Mouse (Mus musculus) heart, postnatal 36 days (tissue): ENCODE results near the gene Olfr1232. TPM values are rescaled to one million over a fixed set of nuclear protein-coding genes. Genes with fewer than 3 reads are reported as not detected.

Source experiments
- DNase-seq, 2 experiments: peaks; one replicate each; pipeline ENCODE4 v3.0.0; 2021 to 2022
- intact Hi-C: fragments of 180-260 bp; cut with DNase I; formaldehyde crosslinking; loops from one replicate; pipeline ENCODE4 v1.15.1; 2025
- total RNA-seq, 2 experiments: library from RNA; stranded (reverse); gene quantifications; 2 replicates each; pipeline ENCODE4 v1.2.3; 2021

Gene Olfr1232
- total RNA-seq = not detected

DNA sequence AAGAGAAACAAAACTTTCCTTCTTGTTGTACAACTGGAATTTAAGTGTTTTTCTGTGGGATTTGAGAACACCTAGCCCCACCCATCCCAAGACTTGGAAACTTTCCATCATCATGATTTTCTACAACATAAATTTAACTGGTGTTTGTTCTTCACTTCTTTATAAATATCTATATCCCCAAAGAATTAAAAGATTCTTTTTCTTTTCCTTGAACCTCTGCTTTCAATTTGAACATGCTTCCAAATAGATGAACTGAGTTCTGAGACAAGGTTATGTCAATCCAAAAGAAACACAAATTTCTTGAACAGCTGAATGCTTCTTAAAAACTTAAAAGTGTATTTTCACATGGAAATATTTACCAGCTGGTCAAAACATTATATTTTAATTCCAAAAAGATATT is at the start of gene Olfr1232:
TSS of gene Olfr1232 (minus strand) at position 101 of the 400 bp plus-strand sequence.
- intact Hi-C loops = no loop called here
- no peak for DNase-seq

DNA sequence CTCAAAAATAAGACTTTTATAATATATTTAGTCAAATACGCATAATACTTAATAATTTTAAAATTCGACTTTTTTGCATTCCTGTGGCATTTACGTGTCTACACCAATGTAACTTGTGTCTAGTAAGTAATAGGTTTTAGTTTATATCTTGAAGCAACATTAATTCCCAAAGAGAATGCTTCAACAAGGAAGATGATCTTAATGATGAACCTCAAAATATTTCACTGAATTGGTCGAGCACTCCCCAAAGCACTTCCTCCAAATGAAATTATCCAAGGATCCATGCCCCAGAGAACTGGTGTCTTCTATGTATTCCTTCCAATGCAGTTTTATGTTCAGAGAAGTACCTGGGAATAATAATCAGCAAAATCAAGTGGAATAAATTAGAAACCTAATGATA is 35.3 kb upstream of the Olfr1232 start, which contains the start of gene Olfr1234:
TSS of gene Olfr1234 (minus strand) at position 101 of the 400 bp plus-strand sequence.
- no peak for DNase-seq
- intact Hi-C loops = no loop called here

DNA sequence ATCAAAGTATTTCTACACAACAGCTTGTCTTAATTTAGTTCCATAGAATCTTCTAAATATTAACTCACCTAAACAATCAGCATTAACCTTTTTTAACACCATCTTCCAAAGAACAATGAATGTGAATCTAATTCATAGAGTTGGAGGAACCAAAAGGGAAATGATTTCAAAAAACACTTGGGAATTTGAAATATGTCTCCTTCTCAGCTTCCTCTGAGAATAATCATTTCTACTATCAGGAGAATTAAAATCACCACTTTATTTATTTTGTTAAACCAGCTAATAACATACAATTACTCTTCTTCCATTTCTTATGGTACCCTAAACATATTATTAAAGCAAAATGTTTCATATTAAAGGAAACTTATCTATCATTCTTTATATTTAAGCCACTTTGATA is 12.8 kb upstream of the Olfr1232 start, which contains the start of gene Olfr1233:
TSS of gene Olfr1233 (minus strand) at position 101 of the 400 bp plus-strand sequence.
- intact Hi-C loops = no loop called here
- DNase-seq = no peak

DNA sequence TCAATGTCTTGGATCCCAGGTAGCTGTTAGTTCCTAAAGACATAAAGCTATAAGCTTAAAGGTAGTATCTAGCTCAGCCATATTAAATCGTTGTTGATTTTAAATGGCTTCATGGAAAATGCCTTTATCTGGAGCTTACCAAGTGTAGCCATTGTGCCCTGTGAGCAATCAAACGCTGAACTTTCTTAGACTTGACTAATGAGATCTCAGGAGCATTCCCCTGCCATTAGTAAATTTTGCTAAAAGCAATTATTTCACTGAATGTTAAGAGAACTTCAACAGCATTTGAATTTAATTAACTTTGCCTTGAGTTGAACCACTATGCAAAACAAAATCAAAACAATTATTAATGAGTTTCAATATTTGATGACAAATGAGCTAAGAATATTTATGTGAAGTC is 22.5 kb downstream of the Olfr1232 start, which contains the start of gene Olfr1231:
TSS of gene Olfr1231 (minus strand) at position 101 of the 400 bp plus-strand sequence.
- intact Hi-C loops = no loop called here
- DNase-seq = no peak

DNA sequence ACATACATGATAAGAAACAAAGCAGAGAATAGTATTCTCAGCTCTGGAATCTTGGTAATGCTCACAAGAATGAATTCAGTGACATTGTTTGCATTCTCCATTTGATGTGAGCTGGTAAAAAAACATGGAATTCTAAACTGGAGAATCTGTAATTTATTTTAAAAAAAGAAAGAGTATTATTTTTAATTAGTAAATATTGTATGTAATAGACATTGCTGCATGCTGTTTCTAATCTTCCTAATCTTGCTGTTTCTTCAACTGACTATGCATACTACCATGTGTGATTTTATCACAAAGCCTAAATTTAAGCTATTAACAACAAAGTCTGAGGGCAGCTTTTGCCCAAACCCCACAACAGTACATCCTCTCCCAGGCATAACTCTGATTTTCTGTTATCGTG is 32.3 kb downstream of the Olfr1232 start, which contains the start of gene Olfr1230:
TSS of gene Olfr1230 (minus strand) at position 101 of the 400 bp plus-strand sequence.
- intact Hi-C loops = no loop called here
- DNase-seq = no peak

DNA sequence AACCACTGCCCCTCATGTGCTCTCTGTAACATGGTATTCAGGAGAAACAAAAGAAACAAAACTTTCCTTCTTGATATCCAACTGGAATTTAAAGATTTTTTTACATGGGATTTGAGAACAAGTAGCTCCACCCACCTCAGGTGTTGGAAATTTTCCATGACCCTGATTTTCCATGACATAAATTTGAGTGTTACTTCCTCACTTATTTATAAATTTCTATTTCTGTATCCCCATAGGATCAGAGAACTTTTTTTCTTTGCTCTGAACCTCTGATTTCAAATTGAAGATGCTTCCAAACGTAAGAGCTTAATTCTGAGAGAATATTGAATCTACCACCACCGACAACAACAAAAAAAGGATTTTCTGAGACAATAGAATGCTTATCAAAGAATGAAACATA is 41.6 kb downstream of the Olfr1232 start, which contains the start of gene Olfr1229:
TSS of gene Olfr1229 (minus strand) at position 101 of the 400 bp plus-strand sequence.
- no peak for DNase-seq
- intact Hi-C loops = no loop called here

Other genes with a start within 250 kb of the Olfr1232 start
- not detected for gene Olfr1219, start 246.2 kb downstream of the Olfr1232 start, total RNA-seq
- not detected for gene Olfr1220, start 222.8 kb downstream of the Olfr1232 start, total RNA-seq
- not detected for gene Olfr1221, start 212.4 kb downstream of the Olfr1232 start, total RNA-seq
- gene Olfr1222, start 196.6 kb downstream of the Olfr1232 start, total RNA-seq = not detected
- not detected for gene Olfr1223, start 178.1 kb downstream of the Olfr1232 start, total RNA-seq
- not detected for gene Olfr1224-ps1, start 165.6 kb downstream of the Olfr1232 start, total RNA-seq
- gene Olfr1225, start 155.0 kb downstream of the Olfr1232 start, total RNA-seq = not detected
- not detected for gene Olfr1226, start 129.6 kb downstream of the Olfr1232 start, total RNA-seq
- not detected for gene Olfr1228, start 75.6 kb downstream of the Olfr1232 start, total RNA-seq
- not detected for gene Olfr1229, start 41.7 kb downstream of the Olfr1232 start, total RNA-seq
- not detected for gene Olfr1230, start 32.4 kb downstream of the Olfr1232 start, total RNA-seq
- gene Olfr1231, start 22.6 kb downstream of the Olfr1232 start, total RNA-seq = not detected
- gene Olfr1233, start 12.7 kb upstream of the Olfr1232 start, total RNA-seq = not detected
- not detected for gene Olfr1234, start 35.2 kb upstream of the Olfr1232 start, total RNA-seq
- not detected for gene Olfr1238, start 80.0 kb upstream of the Olfr1232 start, total RNA-seq
- not detected for gene Olfr1239, start 90.7 kb upstream of the Olfr1232 start, total RNA-seq
- not detected for gene Olfr1240, start 113.3 kb upstream of the Olfr1232 start, total RNA-seq
- not detected for gene Olfr1241, start 157.5 kb upstream of the Olfr1232 start, total RNA-seq
- gene Olfr1242, start 168.7 kb upstream of the Olfr1232 start, total RNA-seq = not detected
- not detected for gene Olfr1243, start 201.8 kb upstream of the Olfr1232 start, total RNA-seq
- gene Olfr1245, start 248.8 kb upstream of the Olfr1232 start, total RNA-seq = not detected